Mouse (Mus musculus) gastrocnemius, postnatal 25 days (tissue): ENCODE data around the gene Galnt10. TPM values are rescaled to one million over a fixed set of nuclear protein-coding genes. Genes with fewer than 3 reads are reported as not detected.
A peak's percentile ranks its signal among the peaks of the same experiment; 100 is the strongest.

Source experiments
- DNase-seq: peaks from one replicate; pipeline ENCODE4 v3.0.0; 2022
- total RNA-seq, 2 experiments: library from RNA; stranded (reverse); gene quantifications; 1 replicate in 1 of 2; 2 replicates in 1 of 2; pipeline ENCODE4 v1.2.3; 2021

The Galnt10 gene
- total RNA-seq, 2 experiments from 2014 or later: 6.0 to 7.5 TPM

- DNase-seq: peak; percentile 50
Observed at GRCm38 (mm10) chr11:57688179-57688929, 43.1 kb downstream of the Galnt10 start.

GRCm38 (mm10) chr11:57689811-57690210 lies 44.6 kb downstream of the Galnt10 start:
- no peak for DNase-seq

- no peak for DNase-seq
Observed at GRCm38 (mm10) chr11:57690836-57691235, 45.6 kb downstream of the Galnt10 start.

- DNase-seq: no peak
Observed at GRCm38 (mm10) chr11:57691939-57692338, 46.7 kb downstream of the Galnt10 start.

- no peak for DNase-seq
Observed at GRCm38 (mm10) chr11:57692726-57693125, 47.5 kb downstream of the Galnt10 start.

- DNase-seq: no peak
Observed at GRCm38 (mm10) chr11:57694486-57694885, 49.2 kb downstream of the Galnt10 start.

GRCm38 (mm10) chr11:57696207-57696676 lies 51.0 kb downstream of the Galnt10 start:
- DNase-seq: no peak

GRCm38 (mm10) chr11:57696807-57697251 lies 51.6 kb downstream of the Galnt10 start:
- DNase-seq: peak; percentile 60

GRCm38 (mm10) chr11:57700114-57700513 lies 54.9 kb downstream of the Galnt10 start:
- DNase-seq: no peak

- DNase-seq: no peak
Observed at GRCm38 (mm10) chr11:57701193-57701925, 56.1 kb downstream of the Galnt10 start.

- DNase-seq: no peak
Observed at GRCm38 (mm10) chr11:57701956-57702355, 56.7 kb downstream of the Galnt10 start.

GRCm38 (mm10) chr11:57706620-57707019 lies 61.4 kb downstream of the Galnt10 start:
- DNase-seq: no peak

GRCm38 (mm10) chr11:57707114-57707798 lies 62.0 kb downstream of the Galnt10 start:
- DNase-seq: no peak

- DNase-seq: no peak
Observed at GRCm38 (mm10) chr11:57708174-57709154, 63.2 kb downstream of the Galnt10 start.

GRCm38 (mm10) chr11:57713960-57714359 lies 68.7 kb downstream of the Galnt10 start:
- no peak for DNase-seq

GRCm38 (mm10) chr11:57716721-57717120 lies 71.5 kb downstream of the Galnt10 start:
- no peak for DNase-seq

GRCm38 (mm10) chr11:57717432-57717831 lies 72.2 kb downstream of the Galnt10 start:
- DNase-seq: no peak

- DNase-seq: no peak
Observed at GRCm38 (mm10) chr11:57718081-57718480, 72.8 kb downstream of the Galnt10 start.

- no peak for DNase-seq
Observed at GRCm38 (mm10) chr11:57719631-57720030, 74.4 kb downstream of the Galnt10 start.

- DNase-seq: no peak
Observed at GRCm38 (mm10) chr11:57720076-57720475, 74.8 kb downstream of the Galnt10 start.

GRCm38 (mm10) chr11:57724791-57725463 lies 79.7 kb downstream of the Galnt10 start:
- no peak for DNase-seq
